Mouse (Mus musculus) skeletal muscle tissue, postnatal 0 days (tissue): ENCODE data around the gene Crebrf. TPM values are rescaled to one million over a fixed set of nuclear protein-coding genes. Genes with fewer than 3 reads are reported as not detected.

Experiments used
- polyA plus RNA-seq: library from polyadenylated mRNA; unstranded; fragments of >200 nt; fragmentation: Nextera tagmentation; extraction: Ambion mirVana; gene quantifications from 2 replicates; pipeline ENCODE4 v1.2.1, GENCODE M21; 2015

The Crebrf gene
- 5.7 and 6.5 TPM in 2 replicates for polyA plus RNA-seq

GRCm38 (mm10) chr17:26715271-26715758 lies at the start of gene Crebrf:
Gene Crebrf (plus strand): TSS chr17:26715650.

GRCm38 (mm10) chr17:26780750-26781571 lies 65.5 kb downstream of the Crebrf start, which contains the start of gene Bnip1:
Gene Bnip1 (plus strand): TSS chr17:26781066.

Other genes with a start within 250 kb of the Crebrf start
- gene Ergic1, start 154.2 kb upstream of the Crebrf start, polyA plus RNA-seq: 82.6 and 88.4 TPM in 2 replicates
- gene Dusp1, start 153.5 kb upstream of the Crebrf start, polyA plus RNA-seq: 24.0 and 33.6 TPM in 2 replicates
- gene Atp6v0e, start 52.4 kb upstream of the Crebrf start, polyA plus RNA-seq: 131 and 144 TPM in 2 replicates
- gene Bnip1, start 65.4 kb downstream of the Crebrf start, polyA plus RNA-seq: 34.3 and 36.4 TPM in 2 replicates
- gene Nkx2-5, start 129.4 kb downstream of the Crebrf start, polyA plus RNA-seq: not detected in 2 replicates
- gene Kifc5b, start 201.4 kb downstream of the Crebrf start, polyA plus RNA-seq: 1.1 and 1.4 TPM in 2 replicates
- 5.7 and 6.1 TPM in 2 replicates for gene Phf1, start 217.4 kb downstream of the Crebrf start, polyA plus RNA-seq
- gene Cuta, start 223.9 kb downstream of the Crebrf start, polyA plus RNA-seq: 127 and 139 TPM in 2 replicates
- 0.42 and 0.84 TPM in 2 replicates for gene Syngap1, start 225.6 kb downstream of the Crebrf start, polyA plus RNA-seq